Mouse (Mus musculus): ENCODE data around the gene Gtf2a1l. TPM values are rescaled to one million over a fixed set of nuclear protein-coding genes. Genes with fewer than 3 reads are reported as not detected.

Gene Gtf2a1l
- total RNA-seq, 2 experiments from 2014 or later, result not detected

DNA sequence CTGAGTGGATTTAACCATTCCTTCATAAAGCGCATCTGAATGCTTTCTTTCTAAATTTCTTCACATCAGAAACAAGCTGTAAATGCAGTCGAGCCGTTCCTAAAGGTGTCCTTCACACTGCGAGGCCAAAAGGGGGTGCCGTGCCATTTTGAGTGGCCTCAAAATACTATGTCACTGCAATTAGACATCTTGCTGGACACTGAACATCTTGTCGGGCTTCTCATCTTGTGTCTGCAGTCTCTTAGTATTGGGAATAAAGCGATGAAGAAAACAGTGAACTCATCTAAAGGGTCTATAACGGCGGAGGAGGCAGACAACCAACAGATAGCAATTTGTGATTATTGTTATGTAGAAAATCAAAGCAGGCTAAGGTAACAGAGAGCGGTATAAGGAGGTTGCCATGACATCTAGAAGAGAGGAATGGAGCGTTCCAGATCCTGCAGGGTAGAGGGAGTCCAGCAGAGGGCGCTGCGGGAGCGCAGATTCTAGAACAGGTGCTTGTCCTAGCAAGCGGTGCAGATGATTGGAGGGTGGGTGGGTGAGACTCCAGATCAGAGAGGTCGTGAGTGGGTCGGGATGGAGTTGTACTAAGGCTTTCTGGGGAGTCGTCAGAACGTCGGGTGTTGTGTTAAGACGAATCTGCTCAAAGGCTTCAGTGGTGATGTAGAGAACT is 15.6 kb upstream of the Gtf2a1l start:
- DNase-seq, result peak; percentile 56 to 64
- intact Hi-C loops (cut with DNase I), result loop anchor here (5.0 kb wide), 1 partner anchor 99 kb away; no protein-coding TSS in a partner anchor

DNA sequence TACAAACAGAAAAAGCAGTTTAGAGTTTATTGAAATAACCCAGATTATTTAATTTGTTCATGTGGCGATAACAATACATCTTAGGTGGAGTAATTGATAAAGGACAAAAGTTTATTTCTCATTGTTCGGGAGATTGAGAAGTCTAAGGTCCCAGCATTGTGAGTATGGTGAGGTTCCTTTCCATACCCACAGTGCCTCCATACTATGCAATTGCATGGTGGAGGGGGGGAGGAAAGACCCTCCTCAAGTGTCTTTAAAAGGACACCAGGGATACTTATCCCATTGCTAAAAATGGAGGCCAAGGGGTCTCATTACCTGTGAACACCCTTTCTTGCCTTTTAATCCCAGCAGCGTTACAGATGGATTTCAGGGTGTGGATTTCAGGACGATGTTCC is 15.1 kb upstream of the Gtf2a1l start:
- DNase-seq, result no peak
- intact Hi-C loops (cut with DNase I), result loop anchor here (5.0 kb wide), 1 partner anchor 99 kb away; no protein-coding TSS in a partner anchor

DNA sequence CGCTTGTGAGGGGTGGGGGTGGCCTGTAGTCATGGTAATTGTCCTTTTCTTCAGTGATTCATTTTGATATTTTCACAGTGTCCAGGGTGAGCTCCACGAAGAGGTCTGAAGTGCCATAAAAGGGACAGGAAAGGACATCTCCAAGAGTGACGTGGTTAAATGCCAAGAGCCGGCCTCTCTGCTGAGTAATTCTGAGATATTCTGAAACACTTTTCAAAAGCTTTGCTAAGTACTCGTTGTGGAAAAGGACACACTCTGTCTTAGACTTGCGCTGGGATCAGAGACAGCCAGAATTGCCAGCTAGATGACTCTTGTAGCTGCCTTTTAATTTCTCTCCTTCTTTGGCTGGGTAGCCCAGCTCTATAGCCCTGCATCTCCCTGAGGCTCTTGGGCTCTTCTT is 9.9 kb upstream of the Gtf2a1l start:
- intact Hi-C loops (cut with DNase I), result no loop called here
- no peak for DNase-seq

DNA sequence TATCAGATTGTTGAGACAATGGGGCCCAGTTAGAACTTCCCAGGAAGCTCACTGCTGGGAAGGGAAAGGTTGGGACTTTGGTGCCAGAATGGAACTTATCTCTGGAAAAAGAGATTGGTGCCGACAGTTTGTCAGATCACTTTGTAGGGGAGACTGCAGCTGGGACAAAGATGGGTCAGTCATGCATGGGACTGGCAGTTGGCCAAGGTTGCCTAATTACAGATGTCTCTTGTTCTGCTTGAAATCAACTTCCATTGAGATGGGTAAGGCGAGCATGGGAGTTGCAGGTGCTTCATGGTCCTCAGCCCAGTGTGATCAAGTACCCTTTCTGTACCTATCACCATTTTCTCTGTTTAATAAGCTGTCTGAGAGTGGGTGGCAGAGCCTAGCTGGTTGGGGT is 2.4 kb upstream of the Gtf2a1l start:
- DNase-seq, result no peak
- intact Hi-C loops (cut with DNase I), result no loop called here

DNA sequence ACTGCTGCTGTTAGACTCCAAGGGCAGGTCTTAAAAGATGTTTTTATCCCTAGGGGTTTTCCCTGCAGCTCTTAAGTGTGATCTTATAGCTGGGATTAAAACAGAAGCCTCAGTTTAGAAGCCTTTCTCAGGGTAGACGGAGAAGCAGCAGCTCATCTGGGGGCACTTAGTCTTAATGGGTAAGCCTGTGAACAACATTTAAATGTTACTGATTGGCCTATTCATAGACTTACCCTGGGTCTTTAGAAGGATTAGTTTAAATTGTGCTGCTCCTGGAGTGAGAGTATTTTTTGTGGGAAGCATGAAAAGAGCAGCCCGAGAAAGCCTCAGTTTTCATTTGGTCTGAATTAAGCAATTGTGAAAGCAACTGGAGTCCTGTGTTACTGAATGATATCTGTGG is 1.5 kb downstream of the Gtf2a1l start:
- intact Hi-C loops (cut with DNase I), result no loop called here

DNA sequence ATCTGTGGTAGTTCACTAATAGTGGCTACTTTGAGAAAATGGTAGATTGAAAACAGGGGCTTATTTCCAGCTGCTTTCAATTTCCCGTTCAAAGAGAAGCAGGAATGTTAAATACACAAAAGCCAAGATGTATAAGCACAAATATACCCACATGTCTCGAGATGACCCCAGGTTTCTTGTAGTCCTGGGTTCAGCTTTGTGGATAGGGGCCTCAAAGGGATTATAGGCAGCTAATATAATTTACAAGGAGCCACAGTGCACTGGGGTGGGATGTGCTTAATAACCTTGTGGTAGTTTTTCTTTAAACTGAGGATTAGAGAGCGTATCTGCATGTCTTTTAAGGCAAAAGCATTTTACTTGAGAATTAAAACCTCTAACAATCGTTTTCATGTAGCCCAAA is 2.3 kb downstream of the Gtf2a1l start:
- DNase-seq, result no peak
- intact Hi-C loops (cut with DNase I), result no loop called here

More for the DNA sequence above, 1.5 kb downstream of the Gtf2a1l start:
- no peak for DNase-seq

DNA sequence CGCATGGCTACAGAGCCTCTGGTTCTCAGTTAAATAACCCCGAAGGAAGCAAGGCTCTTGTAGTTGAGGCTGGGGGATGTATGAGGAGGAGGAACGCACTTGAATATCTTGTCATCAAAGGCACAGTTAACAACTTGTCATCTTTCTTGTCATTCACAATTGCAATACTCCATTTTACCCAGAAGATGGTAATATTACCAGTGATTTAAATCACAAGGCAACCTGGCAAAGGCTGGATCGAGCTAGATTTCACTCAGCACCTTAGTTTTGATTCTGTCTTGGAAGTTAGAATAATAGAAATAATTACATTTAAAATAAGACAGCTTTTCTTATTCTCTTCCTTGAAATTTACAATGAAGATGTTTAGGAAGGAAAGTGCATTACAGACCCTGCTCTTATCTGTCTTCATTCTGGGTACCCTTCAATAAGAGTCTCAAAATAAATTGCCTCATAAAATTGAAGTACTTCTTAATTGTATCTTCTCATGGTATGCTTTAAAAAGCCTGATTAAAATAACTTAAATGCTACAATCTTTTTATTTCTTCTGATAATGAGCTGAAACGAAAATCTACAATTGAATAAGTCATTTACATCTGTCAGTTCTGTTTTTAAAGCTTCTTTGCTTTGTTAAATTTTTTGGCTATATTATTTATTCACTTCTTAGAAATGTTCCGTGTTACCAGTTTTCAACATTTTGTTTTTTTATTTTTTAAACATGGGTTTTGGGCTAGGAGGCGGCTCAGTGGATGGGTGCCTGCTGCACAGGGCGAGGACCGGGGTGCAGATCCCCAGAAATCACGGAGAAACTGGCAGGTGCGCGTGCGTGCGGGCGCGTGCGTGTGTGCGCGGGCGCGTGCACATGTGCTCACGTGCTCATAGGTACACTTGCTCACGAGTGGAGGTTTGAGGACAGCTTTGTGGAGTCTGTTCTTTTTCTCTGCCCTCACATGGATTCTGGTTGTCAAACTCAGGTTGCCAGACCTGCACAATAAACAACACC is 7.2 kb downstream of the Gtf2a1l start:
- intact Hi-C loops (cut with DNase I), result no loop called here
- no peak for DNase-seq

DNA sequence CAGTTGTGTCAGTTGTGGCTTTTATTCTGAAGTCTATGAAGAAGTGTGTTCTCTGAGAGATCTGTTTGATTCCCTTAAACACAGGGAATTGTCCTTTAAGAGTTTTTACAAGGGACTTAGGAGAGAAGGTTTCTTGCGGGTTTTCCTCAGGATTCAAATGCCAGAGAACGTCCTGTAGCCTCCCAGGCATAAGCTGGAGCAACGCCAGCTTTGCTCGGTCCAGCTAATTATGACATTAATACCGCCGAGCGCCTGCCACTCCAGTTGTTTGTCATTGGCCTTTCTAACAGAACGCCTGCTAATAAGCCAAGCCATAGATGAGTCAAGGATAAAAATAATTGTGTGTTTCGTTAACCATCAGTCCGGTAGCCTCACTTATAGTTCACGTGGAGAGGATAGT is 19.8 kb downstream of the Gtf2a1l start:
- intact Hi-C loops (cut with DNase I), result no loop called here
- DNase-seq, result no peak

DNA sequence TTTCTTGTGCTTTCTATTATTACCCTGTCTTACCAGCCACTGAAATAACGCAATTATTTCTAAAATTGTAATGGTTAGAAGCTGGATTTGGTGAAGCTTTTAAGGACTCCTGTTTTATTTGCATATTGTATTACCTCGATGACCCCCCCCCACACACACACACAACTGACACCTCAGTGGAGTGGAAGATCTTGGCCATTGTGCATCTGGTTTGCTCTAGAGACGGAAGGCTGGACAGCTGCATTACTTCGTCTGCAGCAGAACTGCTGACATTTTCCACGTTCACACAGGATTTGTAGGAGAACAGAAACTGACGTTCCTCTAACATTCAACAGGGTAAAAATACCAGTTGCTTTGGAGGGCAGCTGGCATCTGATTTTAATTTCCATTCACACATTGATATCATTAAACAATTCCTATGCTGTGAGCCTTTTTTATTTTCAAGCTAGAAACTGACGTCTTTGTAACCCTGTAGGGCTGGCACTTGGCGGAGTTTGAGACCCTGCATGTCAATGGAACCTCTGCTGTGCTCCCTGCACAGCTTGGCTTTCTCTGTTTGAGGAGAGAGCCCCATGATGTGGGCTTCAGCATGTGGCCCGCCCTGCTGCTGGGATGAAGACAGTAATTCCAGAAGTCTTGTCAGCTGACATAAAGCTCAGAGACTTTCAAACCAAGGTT is 28.3 kb downstream of the Gtf2a1l start:
- intact Hi-C loops (cut with DNase I), result no loop called here
- DNase-seq, result no peak

DNA sequence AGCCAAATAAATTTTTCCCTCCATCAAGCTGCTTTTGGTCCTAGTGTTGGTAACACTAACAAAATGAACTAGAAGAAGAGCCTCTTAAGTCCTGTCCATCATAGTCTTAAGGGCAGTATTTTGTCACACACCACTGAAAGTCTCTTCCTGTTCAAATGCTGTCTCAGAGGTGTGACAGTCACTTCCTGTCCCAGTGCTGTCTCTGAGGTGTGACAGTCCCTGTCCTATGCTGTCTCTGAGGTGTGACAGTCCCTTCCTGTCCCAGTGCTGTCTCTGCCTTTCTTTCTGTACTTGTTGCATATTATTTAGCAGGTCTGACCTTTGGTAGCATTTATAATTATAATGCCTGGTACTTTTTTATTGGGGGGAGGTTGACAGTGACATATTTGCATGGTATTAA is 32.4 kb downstream of the Gtf2a1l start:
- no peak for DNase-seq
- intact Hi-C loops (cut with DNase I), result no loop called here

DNA sequence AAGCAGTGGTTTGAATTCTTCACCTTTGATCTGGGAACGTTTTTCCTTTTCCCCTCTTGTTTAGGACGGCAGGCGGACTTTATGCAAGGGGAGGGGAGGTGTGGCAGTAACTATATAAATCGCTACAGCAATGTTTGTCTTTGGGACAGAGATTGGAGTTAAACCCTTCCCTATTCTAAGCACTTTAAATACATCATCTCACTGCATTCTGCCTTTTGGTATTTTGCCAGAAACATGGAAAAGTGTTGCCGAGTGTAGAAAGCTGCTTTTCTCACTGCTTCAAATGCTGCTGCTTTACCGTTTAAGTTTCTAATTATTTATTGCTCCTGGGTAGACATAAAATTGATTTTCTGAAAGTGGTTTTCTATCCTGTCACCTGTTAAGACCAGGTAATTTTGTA is 33.9 kb downstream of the Gtf2a1l start:
- intact Hi-C loops (cut with DNase I), result no loop called here
- no peak for DNase-seq

DNA sequence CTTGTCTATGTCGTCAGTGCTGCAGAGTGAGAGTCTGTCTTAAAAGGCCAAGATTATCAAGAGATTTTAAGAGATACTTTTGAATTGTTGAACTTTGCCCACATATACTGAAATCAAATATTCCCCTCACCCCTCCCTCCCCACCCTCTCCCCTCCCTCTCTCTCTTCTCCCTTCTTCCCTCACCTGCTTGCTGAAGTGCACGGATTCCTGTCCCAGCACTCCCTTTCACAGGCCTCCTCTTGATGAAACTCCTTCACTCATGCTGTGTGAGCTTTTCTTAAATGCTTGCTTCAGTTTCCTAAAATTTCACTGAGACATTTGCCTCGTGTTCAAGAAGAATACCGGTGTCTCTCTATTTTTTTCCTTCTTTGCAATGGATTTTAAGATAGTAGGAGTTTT is 34.7 kb downstream of the Gtf2a1l start:
- intact Hi-C loops (cut with DNase I), result no loop called here
- no peak for DNase-seq

DNA sequence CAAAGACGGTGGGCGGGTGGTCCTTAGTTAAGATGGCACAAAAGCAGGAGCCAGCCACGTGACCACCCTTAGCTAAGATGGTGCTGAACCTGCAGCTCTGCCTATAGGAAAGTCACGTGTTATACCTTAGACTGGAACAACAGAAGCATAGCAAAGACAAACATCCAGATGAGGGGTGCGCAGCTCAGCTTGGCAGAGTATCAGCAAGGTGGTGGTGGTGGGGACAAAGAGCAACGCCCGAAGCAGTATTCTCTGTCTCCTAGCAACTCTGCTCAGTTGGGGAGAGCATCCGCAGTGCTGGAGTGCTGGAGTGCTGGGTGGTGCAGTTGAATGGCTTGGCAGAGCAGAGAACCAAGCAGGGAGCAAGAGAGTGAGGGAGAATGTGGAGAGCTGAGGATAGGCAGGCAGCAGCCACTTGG is 37.8 kb downstream of the Gtf2a1l start:
- intact Hi-C loops (cut with DNase I), result no loop called here
- DNase-seq, result no peak

DNA sequence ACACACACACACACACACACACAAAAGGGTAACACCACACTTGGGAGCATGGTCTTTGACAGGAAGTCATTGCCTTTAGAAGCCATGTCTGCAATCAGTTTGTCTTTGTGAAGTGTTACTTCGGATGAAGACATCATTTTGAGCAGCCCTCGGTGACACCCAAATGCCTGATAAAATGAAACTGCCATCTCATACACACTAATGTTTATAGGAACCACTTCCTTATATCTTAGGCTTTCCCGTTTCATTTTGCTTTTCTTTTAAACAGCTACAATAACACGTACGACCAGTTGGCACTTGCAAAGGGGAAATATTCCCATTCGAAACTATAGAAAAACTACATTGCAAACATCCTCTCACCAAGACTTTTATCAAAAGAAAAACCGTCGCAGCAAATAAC is 81.2 kb downstream of the Gtf2a1l start:
- intact Hi-C loops (cut with DNase I), result loop anchor here (5.0 kb wide), 1 partner anchor 97 kb away; no protein-coding TSS in a partner anchor
- DNase-seq, result no peak

DNA sequence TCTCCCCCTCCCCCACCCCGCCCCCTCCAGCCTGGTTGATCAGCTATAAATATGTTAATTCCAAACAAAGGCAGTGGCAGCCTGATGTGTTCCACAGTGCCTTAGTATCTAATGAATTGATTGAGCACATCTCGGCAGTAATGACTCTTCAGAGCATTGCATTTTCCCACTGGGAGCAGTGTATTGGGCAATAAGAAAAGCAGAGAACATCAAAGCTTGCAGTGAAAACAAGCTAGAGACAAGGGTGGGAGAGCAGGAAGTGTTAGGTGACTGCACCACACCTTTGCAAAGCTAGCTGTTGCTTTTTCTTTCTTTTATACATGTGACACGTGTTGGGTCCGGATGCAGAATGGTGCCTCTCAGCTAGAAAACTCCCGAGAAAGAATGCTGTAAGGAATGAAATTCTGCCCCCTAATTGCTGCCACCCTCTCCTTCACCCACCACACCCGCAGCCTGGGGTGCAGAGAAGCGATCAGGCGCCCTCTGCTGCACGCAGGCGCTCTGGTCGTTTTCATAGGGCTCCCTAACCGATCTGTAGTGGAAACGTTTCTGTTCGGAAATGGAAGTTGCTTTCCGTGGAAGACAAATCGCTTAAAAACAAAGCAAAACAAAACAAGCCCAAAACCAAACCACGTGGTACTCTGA is 84.5 kb downstream of the Gtf2a1l start:
- DNase-seq, result no peak
- intact Hi-C loops (cut with DNase I), result loop anchor here (5.0 kb wide), 1 partner anchor 101 kb away; no protein-coding TSS in a partner anchor

DNA sequence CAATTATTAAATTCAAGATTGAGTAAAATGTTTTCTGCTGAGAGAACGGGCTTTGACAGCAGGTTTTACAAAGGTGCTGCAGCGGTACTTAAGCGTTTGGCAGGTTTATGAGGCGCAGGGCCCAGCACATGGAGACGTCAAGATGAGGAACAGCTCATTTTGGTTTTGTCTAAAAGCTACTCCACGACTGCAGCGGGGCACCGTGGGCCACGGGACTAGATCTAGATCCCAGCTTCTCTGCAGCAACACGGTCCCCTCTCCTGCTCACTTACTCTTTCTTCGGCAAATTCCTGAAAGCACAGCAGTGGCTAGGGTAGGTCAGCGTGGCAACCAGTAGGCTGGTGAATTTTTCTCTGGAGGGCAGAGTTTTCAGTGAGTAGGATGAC is 85.0 kb downstream of the Gtf2a1l start:
- no peak for DNase-seq
- intact Hi-C loops (cut with DNase I), result loop anchor here (5.0 kb wide), 1 partner anchor 101 kb away; no protein-coding TSS in a partner anchor

DNA sequence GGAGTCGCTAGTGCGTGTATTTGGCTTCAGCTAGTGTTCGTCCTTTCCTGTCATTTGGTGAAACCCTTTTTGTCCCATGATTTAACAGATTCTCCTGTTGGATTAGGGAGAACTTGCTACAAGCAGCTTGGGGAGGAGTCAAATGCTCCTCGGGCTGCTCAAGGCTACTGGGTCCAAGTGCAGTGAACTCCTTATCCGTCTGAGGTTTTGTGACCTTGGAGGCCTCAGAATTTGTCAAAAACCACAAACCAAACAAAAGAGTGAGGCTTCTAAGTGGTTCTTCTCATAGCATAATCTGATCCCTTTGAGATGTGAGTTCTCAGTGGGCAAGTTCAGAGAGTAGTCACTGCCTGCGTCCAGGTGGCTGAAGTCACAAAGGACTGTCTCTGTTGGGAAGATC is 87.3 kb downstream of the Gtf2a1l start:
- no peak for DNase-seq
- intact Hi-C loops (cut with DNase I), result no loop called here

DNA sequence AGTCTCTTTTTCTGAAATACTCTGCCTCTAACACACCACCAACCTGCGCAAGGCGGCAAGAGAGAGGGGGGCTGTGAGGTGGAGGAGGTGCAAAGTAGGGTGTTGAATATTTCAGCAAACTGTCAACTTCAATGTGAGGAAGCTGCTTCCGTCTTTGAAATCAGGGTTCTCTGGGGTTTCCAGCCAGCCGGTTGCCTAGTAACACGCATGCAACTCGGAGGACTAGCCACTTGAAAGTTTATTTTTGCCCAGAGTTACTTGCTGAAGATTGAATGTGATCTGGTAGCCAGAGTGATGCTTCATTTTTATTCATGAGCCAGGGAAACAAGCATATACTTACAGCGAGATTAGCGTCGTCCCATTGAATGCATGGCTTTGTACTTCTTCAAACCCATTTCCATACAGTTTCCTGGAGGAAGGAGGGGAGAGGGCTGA is 89.6 kb downstream of the Gtf2a1l start:
- intact Hi-C loops (cut with DNase I), result no loop called here
- DNase-seq, result no peak

DNA sequence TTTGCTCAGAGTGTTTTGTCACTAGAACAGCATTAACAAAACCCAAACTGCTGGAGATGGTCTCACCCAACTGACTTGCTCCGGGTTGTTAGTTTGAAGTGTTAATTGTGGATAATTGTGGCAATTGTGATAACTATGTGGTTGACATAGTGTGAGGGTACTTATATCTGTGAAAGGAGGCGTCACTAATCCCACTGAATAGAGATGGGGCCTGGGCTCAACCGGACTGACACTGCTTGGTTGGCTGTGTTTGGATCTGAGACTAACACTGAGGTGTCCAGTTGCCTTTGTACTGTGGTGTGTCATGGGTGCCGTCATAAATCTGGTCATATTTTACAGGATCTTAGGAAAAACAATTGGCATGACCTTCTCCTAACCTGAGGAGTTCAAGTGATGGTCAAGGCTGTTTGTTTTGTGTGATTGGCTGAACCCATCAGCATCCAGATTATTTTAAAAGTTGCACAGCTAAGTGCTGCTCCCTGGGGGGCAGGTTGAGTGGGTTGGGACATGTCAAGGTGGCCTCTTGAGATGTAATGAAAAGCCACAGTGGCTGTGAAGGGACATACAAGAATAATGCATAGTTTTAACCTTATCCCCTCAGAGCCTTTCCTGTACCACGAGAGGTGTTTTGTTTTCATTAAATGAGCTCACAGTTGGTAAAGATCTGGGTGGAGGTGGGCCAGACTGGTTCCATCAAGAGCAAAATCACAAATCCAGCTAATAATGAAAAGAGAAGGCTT is 95.1 kb downstream of the Gtf2a1l start:
- DNase-seq, result no peak
- intact Hi-C loops (cut with DNase I), result no loop called here

DNA sequence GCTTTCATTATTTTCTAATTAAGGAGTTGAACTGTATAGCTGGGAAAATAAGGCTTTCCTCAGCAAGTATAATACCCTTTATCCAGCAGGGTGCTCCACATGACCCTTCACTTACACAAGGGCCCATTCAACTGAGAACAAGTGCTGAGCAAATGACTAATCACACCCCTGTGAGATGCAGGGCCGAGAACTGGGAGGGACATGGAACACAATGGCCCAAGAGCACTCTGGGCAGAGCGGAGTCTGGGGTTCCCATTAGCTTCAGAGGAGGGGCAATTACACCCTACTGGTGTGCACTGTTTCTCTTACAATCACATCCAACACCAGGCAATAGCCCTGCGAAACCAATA is 95.7 kb downstream of the Gtf2a1l start:
- no peak for DNase-seq
- intact Hi-C loops (cut with DNase I), result no loop called here
